Mouse (Mus musculus) left cerebral cortex, postnatal 10 days (tissue): ENCODE data around the gene Bcl6. TPM values are rescaled to one million over a fixed set of nuclear protein-coding genes. Genes with fewer than 3 reads are reported as not detected.

Experiments
- DNase-seq, 2 experiments: peaks; one replicate each; pipeline ENCODE4 v3.0.0; 2021 to 2022; ENCODE audit warnings: low spot score in 2 of 2, mixed read lengths in 1 of 2; ENCODE audit errors: extremely low spot score in 1 of 2
- intact Hi-C: fragments of 180-260 bp; cut with DNase I; formaldehyde crosslinking; loops from one replicate; pipeline ENCODE4 v1.15.1; 2025
- total RNA-seq, 2 experiments: library from RNA; stranded (reverse); gene quantifications; 2 replicates each; pipeline ENCODE4 v1.2.3; 2021

The Bcl6 gene
- total RNA-seq, 2 experiments from 2014 or later: 23.0 to 25.8 TPM

DNA sequence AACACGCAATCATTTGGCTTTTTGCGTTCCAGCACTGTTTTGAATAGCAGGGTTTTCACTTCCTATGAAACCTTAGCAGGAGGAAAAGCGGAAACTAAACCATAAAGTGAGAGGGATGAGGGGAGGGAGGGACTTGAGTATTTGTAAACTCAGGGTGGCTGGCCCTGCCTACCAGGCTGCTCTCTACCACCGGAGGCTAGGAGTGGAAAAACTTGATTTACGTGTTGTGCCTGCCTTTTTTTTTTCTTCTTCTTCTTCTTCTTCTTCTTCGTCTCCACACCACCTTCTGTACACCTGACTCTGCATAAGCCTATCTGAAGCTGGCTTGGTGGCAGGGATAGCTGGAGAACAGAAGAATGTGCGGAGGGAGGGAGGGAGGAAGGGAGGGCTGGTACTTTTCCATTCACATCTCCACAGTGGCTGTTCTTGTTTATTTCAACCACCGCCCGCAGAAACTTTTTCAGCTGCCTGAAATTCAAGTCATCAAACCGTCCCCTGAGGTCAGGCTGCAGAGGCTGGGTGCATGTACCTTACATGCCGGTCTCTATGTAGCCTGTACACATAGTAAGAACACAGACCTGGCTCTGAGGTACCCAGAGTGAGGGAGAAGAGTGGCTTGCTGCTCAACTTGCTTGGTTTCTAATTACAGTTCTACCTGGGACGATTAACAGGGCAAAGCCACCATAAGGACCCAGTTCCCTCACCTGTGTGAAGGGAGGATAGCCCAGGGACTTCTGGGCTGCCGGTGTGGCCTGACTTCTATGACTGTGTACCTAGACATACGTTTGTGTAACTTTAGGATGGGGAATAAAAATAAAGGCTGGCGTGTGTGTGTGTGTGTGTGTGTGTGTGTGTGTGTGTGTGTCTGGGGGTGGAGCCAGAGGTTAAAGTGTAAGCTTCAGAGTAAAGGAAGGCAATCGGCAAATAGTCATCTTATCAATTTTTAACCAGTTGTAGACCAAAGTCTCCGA lies 5.0 kb upstream of the Bcl6 start:
- no peak for DNase-seq
- intact Hi-C loops: no loop called here

DNA sequence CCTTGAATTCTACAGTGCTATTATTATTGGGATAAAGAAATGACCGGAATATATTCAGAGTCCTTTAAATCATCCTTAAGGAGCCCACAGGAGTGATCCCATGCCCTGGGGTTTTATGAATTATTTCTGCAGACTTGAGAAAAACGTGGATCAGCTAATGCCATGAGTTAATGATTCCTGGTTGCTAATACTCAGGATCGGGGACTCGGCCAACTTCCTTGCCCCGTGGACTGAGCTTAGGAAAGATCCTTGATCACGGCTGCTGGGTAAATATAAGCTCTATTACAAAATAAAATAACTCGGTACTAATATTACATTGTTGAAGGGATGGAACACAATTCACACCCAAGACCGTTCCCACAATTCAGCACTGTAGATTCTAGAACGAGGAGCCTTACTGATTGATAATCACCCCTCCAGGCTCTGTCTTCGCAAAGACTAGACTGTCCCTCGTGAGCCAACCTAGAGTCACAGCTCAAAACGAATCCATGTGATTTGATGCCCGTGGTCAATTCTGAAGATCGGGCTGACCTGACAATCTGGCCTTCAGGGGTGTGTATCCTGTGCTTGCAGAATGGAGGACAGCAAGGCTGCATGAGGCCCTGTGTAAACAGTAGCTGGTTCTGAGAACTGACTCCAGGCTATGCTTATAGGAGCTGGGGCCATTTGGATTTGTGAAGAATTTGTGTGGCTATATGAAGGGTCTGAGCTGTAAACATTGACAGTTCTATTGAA lies 3.4 kb upstream of the Bcl6 start:
- DNase-seq: no peak
- intact Hi-C loops: no loop called here

DNA sequence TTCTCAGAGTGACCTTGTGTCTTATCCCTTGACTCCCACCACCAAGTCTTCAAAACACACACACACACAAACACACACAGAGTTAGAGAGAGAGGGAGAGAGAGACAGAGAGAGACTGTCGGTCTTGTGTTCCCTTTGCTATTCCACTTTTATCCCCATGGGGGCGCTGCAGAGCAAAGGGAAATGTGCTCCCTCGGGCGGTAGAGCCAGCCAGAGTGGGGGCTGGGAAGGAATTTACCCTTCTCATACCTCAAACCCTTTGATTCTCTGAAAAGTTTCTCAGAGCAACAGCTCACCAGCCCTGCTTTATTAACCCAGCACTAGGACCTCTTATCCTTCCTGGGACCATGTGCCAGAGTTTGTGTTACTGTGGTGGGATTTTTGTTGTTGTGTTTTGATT lies 2.5 kb upstream of the Bcl6 start:
- peak; percentile 80 to 91 for DNase-seq
- intact Hi-C loops: no loop called here

DNA sequence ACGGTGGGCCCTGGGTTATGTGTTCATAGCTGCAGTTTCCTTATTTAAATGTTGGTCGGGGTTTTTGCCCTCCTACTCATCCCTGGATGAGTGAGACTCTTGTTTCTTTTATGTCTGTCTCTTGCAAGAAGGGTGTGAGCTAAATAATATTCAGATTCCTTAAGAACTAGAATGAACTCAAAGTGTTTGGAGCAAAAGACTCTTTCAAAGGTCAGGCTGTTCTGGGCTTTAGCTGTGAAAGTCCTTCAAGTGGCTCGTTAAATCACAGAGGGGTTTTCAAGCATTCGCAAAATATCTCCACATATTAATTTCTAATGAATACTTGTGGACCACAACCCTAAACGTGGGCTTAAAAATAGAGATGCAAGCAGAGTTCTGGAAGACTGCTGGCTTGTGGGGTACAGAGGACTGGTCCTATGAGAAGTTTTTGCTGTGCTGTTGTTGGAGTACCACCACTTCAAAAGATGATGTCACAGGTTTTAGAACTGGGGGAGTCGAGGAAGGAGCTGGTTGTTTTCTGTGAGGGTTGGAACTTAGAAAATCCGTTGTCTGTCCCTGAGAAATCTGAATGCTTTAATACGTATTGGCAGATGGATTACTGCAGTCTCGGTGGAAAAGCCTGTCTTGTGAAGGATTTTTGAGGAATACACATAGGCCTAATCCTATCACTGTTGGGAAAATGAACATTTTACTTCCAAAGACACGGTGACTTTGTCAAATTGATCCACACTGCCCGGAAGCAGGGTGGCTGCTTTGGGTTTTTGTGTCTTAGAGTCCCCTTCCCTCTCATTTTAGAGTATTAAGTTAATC lies 1.7 kb upstream of the Bcl6 start:
- DNase-seq: no peak
- intact Hi-C loops: no loop called here

DNA sequence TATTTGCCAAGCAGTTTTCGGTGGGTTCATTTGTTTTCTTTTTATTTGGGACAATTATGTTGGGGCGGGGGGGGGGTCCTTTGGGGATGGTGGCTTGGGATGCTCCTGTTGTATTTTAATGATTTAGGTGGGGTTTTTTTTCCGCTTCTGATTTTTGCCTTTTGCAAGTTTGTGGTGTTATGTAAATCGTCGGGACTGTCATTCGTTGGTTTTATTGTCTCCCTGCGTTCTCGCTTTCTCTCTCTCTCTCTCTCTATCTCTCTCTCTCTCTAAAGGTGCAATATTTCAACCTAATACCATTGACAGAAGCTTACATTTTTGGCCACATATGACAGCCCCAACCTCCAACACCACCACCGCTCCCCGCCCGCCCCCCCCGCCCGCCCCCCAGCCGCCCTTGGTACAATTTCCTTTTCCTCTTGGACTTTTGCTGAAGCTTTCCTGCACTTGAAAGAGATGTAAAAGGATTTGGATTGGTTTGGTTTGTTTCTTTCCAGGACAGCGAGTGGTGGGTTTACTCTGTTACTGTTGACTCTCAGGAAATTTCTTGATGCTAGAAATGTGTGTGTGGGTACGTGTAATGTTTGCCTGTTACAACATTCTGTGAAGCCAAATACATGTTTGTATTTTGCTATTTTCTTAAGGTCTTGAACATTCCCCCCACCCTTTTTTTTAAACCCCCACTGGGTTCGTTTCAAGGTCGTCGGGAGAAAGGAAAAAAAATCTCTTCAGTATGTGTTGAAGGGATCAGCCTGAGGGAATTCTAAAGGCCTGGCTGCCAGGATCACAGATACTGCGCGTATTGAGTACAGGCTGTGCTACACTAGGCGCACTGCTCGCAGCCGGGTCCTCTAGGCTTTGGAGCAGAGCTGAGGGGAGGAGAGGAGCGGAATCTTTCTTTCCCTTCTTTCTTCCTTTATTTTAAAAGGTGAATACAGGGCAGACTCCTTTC lies 833 bp upstream of the Bcl6 start:
- DNase-seq: no peak
- intact Hi-C loops: loop anchor here (2.0 to 10.0 kb wide), 7 partner anchors 495 to 1965 kb away; no protein-coding TSS in a partner anchor

DNA sequence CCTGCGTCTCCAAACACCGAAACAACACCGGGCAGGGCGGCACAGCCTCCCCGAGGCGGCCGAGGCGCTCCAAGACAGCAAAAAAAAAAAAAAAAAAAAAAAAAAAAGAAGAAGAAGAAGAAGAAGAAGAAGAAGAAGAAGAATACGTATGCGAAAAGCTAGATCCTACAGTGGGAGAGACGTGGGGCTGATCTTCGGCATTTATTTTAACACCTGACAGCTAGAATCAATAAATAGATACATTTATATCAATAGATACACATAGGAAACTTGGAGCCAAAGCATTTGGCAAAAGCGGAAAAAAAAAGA lies 541 bp downstream of the Bcl6 start:
- no peak for DNase-seq

DNA sequence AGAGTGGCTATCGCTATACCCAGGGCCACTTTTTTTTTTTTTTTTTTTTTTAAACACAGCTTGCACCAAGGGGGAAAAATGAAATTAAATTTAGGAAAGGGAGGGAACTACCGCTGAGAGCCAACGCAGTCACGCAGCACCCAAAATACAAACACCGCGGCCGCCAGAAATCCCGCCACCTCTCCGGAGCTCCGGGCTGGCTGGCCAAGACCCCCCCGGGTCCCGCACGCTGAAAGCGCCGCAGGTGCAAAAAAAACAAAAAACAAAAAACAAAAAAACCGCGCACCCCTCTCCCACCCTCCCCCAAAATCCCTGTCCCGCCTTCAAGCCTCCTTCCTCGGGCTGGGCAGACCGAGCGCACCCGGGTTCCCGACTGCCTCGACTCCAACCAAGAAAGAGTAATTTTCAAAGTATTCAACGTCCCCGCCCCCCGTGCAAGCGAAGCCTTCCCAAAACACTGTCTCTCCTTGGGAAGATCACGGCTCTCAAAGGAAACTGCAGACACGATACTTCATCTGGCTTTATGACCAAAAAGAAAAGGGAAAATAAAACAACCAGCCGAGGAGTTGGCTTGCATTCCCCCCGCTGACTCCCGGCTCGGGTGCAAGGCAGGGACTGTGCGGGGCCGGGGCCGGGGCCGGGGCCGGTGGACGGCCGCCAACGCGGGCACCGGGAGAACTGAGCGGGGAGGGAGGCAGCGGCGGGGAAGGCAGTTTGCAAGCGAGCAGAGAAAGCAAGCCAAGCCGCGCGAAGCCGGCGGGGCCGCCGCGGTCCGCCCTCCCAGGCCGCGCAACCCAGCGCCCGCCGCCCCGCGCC lies 1.1 kb downstream of the Bcl6 start:
- DNase-seq: peak in 1 of 2 experiments; percentile 71
- intact Hi-C loops: loop anchor here (2.0 to 10.0 kb wide), 8 partner anchors 497 to 1967 kb away; no protein-coding TSS in a partner anchor

More for the DNA sequence above, 541 bp downstream of the Bcl6 start:
- intact Hi-C loops: loop anchor here (2.0 to 10.0 kb wide), 7 partner anchors 497 to 1967 kb away; no protein-coding TSS in a partner anchor

DNA sequence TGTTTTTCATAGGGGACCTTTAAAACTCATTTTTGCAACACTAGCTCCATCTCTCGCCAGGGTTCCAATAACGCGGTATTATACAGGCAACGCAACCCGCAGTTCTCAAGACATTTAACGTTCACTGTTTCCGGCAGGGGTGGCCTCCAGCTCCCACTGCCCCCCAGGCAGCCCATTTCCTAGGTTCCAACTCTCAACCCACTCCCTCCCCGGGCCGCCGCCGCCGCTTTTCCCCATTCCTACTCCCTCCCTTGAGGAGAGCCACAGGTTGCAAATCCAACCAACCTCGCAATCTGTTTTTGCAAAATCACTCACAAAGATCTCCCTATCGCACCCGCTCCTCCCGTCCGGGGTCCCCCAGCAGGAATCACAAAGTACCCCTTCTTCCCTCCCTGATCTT lies 1.8 kb downstream of the Bcl6 start:
- intact Hi-C loops: loop anchor here (2.0 to 10.0 kb wide), 7 partner anchors 498 to 1968 kb away; no protein-coding TSS in a partner anchor

DNA sequence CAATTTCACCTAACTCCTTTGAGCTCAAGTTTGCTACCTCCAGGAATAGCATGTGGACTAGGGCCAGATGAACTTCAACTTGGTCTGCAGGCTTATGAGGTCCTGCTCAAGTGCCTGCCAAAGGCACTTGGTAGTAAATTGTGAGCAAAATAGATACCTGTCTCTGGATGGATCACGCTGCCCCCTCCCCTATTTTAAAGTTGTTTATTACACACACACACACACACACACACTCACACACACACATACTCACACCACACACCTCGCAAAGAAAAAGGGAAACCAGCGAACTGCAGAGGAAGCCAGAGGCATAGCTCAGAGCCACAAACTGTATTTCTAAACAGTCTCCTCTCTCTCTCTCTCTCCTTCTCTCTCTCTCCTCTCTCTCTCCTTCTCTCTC lies 2.5 kb downstream of the Bcl6 start:
- no peak for DNase-seq
- intact Hi-C loops: loop anchor here (2.0 to 10.0 kb wide), 7 partner anchors 499 to 1969 kb away; no protein-coding TSS in a partner anchor

More for the DNA sequence above, 1.8 kb downstream of the Bcl6 start:
- peak in 1 of 2 experiments; percentile 57 for DNase-seq

DNA sequence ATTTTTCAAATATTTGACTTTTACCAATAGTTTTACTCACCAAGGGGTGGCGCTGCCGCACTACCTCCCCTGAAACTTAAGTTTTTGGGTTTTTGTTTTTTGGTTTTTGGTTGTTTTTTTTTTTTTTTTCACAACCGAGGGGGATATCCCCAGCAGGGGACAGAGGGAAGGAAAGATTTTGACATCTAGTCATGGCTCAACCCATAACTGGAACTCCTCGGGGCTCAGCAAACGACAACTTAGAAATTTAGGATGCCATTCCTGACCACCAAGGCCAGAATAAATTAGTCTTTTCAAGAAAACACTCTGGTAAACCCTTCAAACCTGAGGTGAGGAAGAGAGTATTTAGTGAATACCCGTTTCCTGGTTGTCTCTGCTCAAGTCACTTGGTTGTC lies 3.2 kb downstream of the Bcl6 start:
- peak in 1 of 2 experiments; percentile 63 for DNase-seq
- intact Hi-C loops: loop anchor here (2.0 to 10.0 kb wide), 7 partner anchors 499 to 1969 kb away; no protein-coding TSS in a partner anchor

DNA sequence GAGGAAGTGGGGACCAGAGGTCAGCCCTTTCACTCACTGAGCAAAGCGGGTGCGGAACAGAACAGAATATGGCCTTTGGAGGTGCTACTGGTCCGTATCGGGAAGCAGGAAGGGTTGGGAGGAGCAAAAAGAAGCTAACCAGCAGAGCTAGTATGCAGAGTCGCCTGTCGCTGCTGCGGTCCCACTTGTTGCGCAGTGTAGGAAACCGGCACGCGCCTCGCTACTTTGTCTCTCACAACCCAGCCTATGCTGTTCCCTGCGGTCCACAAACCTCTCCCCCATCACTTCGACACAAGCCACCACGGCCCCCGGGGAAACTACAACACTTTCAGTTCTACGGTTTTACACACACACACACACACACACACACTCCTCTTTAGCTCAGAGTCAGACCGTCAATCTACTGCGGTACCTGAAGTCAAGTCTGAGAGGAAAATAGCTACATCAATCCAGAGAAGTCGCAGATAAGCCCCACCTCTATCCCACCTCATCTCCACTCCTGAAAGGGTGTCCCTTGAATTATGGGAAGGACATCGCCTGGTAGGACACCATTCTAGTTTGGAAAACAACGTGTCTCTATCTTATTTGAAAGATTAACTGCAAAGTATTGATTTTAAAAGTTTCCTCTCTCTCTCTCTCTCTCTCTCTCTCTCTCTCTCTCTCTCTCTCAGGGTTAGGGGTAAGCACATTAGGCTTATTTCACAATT lies 3.7 kb downstream of the Bcl6 start:
- intact Hi-C loops: loop anchor here (2.0 to 10.0 kb wide), 7 partner anchors 500 to 1970 kb away; no protein-coding TSS in a partner anchor

DNA sequence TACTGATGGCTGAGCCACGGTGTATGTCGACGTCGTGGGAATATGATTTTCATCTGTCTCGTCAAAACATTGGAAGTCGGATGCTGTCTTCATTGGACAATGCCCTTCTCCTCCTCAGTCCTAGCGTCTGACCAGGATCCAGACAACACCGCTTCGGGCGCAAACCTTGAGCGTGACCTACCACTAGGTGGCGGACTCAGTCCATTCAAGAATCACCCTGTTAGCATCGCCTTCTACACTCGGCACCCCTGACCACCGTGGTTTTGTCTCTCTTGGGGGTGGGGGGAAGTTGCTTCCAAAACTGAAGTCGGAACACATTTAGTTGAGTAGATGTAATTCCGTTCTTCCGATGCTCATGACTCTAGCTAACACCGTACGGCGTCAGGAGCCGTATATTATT lies 4.5 kb downstream of the Bcl6 start:
- peak; percentile 87 to 89 for DNase-seq
- intact Hi-C loops: loop anchor here (2.0 to 10.0 kb wide), 7 partner anchors 501 to 1971 kb away; no protein-coding TSS in a partner anchor

More for the DNA sequence above, 3.7 kb downstream of the Bcl6 start:
- DNase-seq: no peak

DNA sequence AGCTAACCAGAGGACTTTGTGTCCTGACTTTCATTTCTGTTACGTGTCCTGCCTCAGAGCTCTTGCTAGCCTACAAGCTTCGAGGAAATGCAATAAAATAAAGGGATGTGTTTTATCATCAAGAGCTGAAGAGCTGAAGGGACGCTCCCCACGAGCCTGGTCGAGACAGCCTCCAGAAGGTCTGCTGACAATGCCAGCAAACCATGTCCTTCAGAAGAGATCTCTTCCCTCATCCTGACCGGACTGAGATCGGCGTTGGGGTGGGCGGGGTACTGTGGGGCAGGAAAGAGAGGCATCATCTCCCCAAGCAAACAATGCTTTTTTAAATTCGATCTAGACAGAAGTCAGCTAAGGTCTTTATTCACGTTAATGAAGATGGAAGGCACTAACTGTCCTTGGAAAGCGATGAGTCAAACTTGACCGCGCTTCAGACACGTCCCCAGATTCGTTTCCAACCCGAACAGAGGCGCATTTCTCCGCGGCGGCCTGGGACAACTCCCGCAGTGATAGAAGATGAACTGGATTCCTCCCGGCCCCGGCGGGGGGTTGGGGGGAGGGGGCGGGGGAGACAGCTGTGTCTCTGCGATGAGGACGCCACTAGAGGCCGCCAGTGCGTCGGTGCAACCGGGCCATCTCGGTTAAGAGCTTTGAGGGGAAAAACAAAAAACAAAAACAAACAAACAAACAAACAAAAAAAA lies 5.6 kb downstream of the Bcl6 start:
- intact Hi-C loops: loop anchor here (2.0 to 10.0 kb wide), 7 partner anchors 502 to 1972 kb away; no protein-coding TSS in a partner anchor
- DNase-seq: peak; percentile 69 to 93

DNA sequence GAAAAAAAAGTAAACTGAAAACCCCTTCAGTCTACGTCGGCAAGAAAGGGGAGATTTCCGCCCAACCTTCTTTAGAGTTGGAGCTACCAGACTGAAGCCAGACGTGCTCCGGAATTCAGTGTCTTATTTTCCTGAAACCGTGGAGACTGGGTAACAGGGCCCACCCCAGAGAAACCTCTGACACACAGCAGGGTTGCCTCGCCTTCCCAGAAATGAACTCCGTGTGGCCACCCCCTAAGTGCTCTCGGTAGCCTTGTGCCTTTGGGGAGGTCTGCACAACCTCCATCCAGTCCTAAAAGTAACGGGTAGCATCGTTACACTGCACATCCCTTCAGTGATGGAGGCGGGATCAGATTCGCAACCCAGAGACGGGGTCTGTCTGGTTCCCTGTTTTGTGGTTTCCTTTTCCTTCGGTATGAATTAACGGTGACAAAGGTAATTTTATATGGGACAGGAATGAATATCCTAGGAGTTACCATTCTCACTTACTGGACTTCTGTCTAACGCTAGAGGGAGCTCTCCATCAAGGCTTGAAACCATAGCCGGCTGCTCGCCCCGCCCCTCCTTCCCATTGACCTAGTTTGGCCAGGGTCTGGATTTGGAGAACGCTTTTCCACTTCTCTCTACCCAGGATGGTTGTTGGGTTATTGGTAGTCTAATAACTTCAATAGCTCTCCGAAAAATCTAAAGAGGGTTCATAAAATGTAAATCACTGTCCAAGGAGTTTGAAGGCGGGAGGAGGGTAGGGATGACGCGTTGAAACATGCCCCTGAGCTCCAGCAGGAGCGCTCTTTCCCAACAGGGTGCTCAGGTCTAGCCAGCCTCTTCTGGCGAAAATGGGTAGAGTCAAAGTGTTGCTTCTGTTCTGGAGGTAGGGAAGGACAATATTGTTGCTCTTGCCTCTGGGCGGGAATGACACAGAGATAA lies 6.5 kb downstream of the Bcl6 start:
- intact Hi-C loops: loop anchor here (2.0 to 10.0 kb wide), 7 partner anchors 503 to 1973 kb away; no protein-coding TSS in a partner anchor
- peak; percentile 83 to 89 for DNase-seq
